Mouse (Mus musculus): ENCODE data around the gene Arf1. TPM values are rescaled to one million over a fixed set of nuclear protein-coding genes. Genes with fewer than 3 reads are reported as not detected.

Gene Arf1
- polyA plus RNA-seq, 1 experiment from 2014 or later = 739 TPM

GRCm38 (mm10) chr11:59230144-59230760, 2.2 kb upstream of the Arf1 start:
- no peak for ATAC-seq (ENCODE audit: low read depth)
- Histone ChIP-seq H3K4me3 (ENCODE audit: low read length) (no peak overlapping the region), H3K9me3 (ENCODE audit: control insufficient read depth, low read length) (no peaks in the 10 kb centered on the region), H3K9ac (ENCODE audit: low read length) (no peak overlapping the region), H3K36me3 (ENCODE audit: control insufficient read depth, insufficient read depth, low read length) (no peaks in the 10 kb centered on the region), H3K27me3 (ENCODE audit: control insufficient read depth, insufficient read depth, low read depth, low read length) (no peaks in the 10 kb centered on the region), H3K4me1 (replicated peaks; ENCODE audit: control insufficient read depth, insufficient read depth, low read length) (peaks cover 21% of the 10 kb centered on the region), H3K4me2 (ENCODE audit: low read depth, low read length) (no peak overlapping the region), H3K27ac (ENCODE audit: low read length) (no peak overlapping the region)
- WGBS = 9% methylated on average over 7 of the region's 7 CpGs

GRCm38 (mm10) chr11:59227604-59228121, 407 bp downstream of the Arf1 start:
- ATAC-seq (ENCODE audit: low read depth) = peak; percentile 85
- WGBS = under 1% methylated on average over 35 of the region's 51 CpGs
- Histone ChIP-seq H3K27me3 (ENCODE audit: control insufficient read depth, insufficient read depth, low read depth, low read length) (no peaks in the 10 kb centered on the region), H3K9me3 (ENCODE audit: control insufficient read depth, low read length) (no peaks in the 10 kb centered on the region), H3K4me3 (ENCODE audit: low read length) (peak overlapping the region; percentile 96), H3K4me2 (ENCODE audit: low read depth, low read length) (peak overlapping the region; percentile 81), H3K4me1 (replicated peaks; ENCODE audit: control insufficient read depth, insufficient read depth, low read length) (peaks cover 36% of the 10 kb centered on the region), H3K36me3 (ENCODE audit: control insufficient read depth, insufficient read depth, low read length) (no peaks in the 10 kb centered on the region), H3K9ac (ENCODE audit: low read length) (peak overlapping the region; percentile 99), H3K27ac (ENCODE audit: low read length) (peak overlapping the region; percentile 93)

- Histone ChIP-seq H3K4me3 (ENCODE audit: low read length) (peak overlapping the region; percentile 96), H3K27ac (ENCODE audit: low read length) (peak overlapping the region; percentile 93), H3K4me1 (replicated peaks; ENCODE audit: control insufficient read depth, insufficient read depth, low read length) (peaks cover 41% of the 10 kb centered on the region), H3K36me3 (ENCODE audit: control insufficient read depth, insufficient read depth, low read length) (no peaks in the 10 kb centered on the region), H3K27me3 (ENCODE audit: control insufficient read depth, insufficient read depth, low read depth, low read length) (no peaks in the 10 kb centered on the region), H3K9ac (ENCODE audit: low read length) (peak overlapping the region; percentile 99), H3K9me3 (ENCODE audit: control insufficient read depth, low read length) (no peaks in the 10 kb centered on the region), H3K4me2 (ENCODE audit: low read depth, low read length) (peak overlapping the region; percentile 81)
- 2% methylated on average over 21 of the region's 21 CpGs for WGBS
- no peak for ATAC-seq (ENCODE audit: low read depth)
Observed at GRCm38 (mm10) chr11:59226787-59227603, 1.1 kb downstream of the Arf1 start.

GRCm38 (mm10) chr11:59226251-59226650, 1.8 kb downstream of the Arf1 start:
- H3K4me2 ChIP-seq (ENCODE audit: low read depth, low read length) = peak overlapping the region; percentile 81
- peak overlapping the region; percentile 96 for H3K4me3 ChIP-seq (ENCODE audit: low read length)
- ATAC-seq (ENCODE audit: low read depth) = no peak
- no peaks in the 10 kb centered on the region for H3K36me3 ChIP-seq (ENCODE audit: control insufficient read depth, insufficient read depth, low read length)
- H3K9me3 ChIP-seq (ENCODE audit: control insufficient read depth, low read length) = no peaks in the 10 kb centered on the region
- no peaks in the 10 kb centered on the region for H3K27me3 ChIP-seq (ENCODE audit: control insufficient read depth, insufficient read depth, low read depth, low read length)
- H3K9ac ChIP-seq (ENCODE audit: low read length) = peak overlapping the region; percentile 99
- no peak overlapping the region for H3K27ac ChIP-seq (ENCODE audit: low read length)
- 24% methylated on average over 3 of the region's 3 CpGs for WGBS
- peaks cover 42% of the 10 kb centered on the region for H3K4me1 ChIP-seq (replicated peaks; ENCODE audit: control insufficient read depth, insufficient read depth, low read length)

- peak overlapping the region; percentile 81 for H3K4me2 ChIP-seq (ENCODE audit: low read depth, low read length)
- no peaks in the 10 kb centered on the region for H3K27me3 ChIP-seq (ENCODE audit: control insufficient read depth, insufficient read depth, low read depth, low read length)
- H3K9ac ChIP-seq (ENCODE audit: low read length) = peak overlapping the region; percentile 20; the same call in 1 of the 2 replicates
- peaks cover 44% of the 10 kb centered on the region for H3K4me1 ChIP-seq (replicated peaks; ENCODE audit: control insufficient read depth, insufficient read depth, low read length)
- H3K36me3 ChIP-seq (ENCODE audit: control insufficient read depth, insufficient read depth, low read length) = no peaks in the 10 kb centered on the region
- ATAC-seq (ENCODE audit: low read depth) = no peak
- H3K4me3 ChIP-seq (ENCODE audit: low read length) = no peak overlapping the region
- H3K9me3 ChIP-seq (ENCODE audit: control insufficient read depth, low read length) = no peaks in the 10 kb centered on the region
- no peak overlapping the region for H3K27ac ChIP-seq (ENCODE audit: low read length)
- WGBS = 43% methylated on average over 2 of the region's 2 CpGs
Observed at GRCm38 (mm10) chr11:59225167-59225566, 2.9 kb downstream of the Arf1 start.

- H3K36me3 ChIP-seq (ENCODE audit: control insufficient read depth, insufficient read depth, low read length) = no peaks in the 10 kb centered on the region
- no peak for ATAC-seq (ENCODE audit: low read depth)
- H3K9me3 ChIP-seq (ENCODE audit: control insufficient read depth, low read length) = no peaks in the 10 kb centered on the region
- H3K4me1 ChIP-seq (replicated peaks; ENCODE audit: control insufficient read depth, insufficient read depth, low read length) = peaks cover 48% of the 10 kb centered on the region
- H3K4me2 ChIP-seq (ENCODE audit: low read depth, low read length) = no peak overlapping the region
- H3K4me3 ChIP-seq (ENCODE audit: low read length) = no peak overlapping the region
- H3K27ac ChIP-seq (ENCODE audit: low read length) = no peak overlapping the region
- 33% methylated on average over 2 of the region's 2 CpGs for WGBS
- H3K27me3 ChIP-seq (ENCODE audit: control insufficient read depth, insufficient read depth, low read depth, low read length) = no peaks in the 10 kb centered on the region
- H3K9ac ChIP-seq (ENCODE audit: low read length) = no peak overlapping the region
Observed at GRCm38 (mm10) chr11:59224470-59224869, 3.6 kb downstream of the Arf1 start.

GRCm38 (mm10) chr11:59224025-59224424, 4.0 kb downstream of the Arf1 start:
- Histone ChIP-seq H3K4me3 (ENCODE audit: low read length) (no peak overlapping the region), H3K27ac (ENCODE audit: low read length) (no peak overlapping the region), H3K4me1 (replicated peaks; ENCODE audit: control insufficient read depth, insufficient read depth, low read length) (peaks cover 50% of the 10 kb centered on the region), H3K36me3 (ENCODE audit: control insufficient read depth, insufficient read depth, low read length) (0 out of 2 replicates have a peak, but pooled peaks cover 1% of the 10 kb centered on the region), H3K9me3 (ENCODE audit: control insufficient read depth, low read length) (no peaks in the 10 kb centered on the region), H3K27me3 (ENCODE audit: control insufficient read depth, insufficient read depth, low read depth, low read length) (no peaks in the 10 kb centered on the region), H3K4me2 (ENCODE audit: low read depth, low read length) (no peak overlapping the region), H3K9ac (ENCODE audit: low read length) (no peak overlapping the region)
- no peak for ATAC-seq (ENCODE audit: low read depth)
- 69% methylated on average over 3 of the region's 3 CpGs for WGBS

- no peaks in the 10 kb centered on the region for H3K9me3 ChIP-seq (ENCODE audit: control insufficient read depth, low read length)
- no peak overlapping the region for H3K9ac ChIP-seq (ENCODE audit: low read length)
- H3K4me1 ChIP-seq (replicated peaks; ENCODE audit: control insufficient read depth, insufficient read depth, low read length) = peaks cover 63% of the 10 kb centered on the region
- 79% methylated on average over 4 of the region's 4 CpGs for WGBS
- H3K27ac ChIP-seq (ENCODE audit: low read length) = no peak overlapping the region
- H3K4me3 ChIP-seq (ENCODE audit: low read length) = no peak overlapping the region
- no peak overlapping the region for H3K4me2 ChIP-seq (ENCODE audit: low read depth, low read length)
- H3K27me3 ChIP-seq (ENCODE audit: control insufficient read depth, insufficient read depth, low read depth, low read length) = no peaks in the 10 kb centered on the region
- no peak for ATAC-seq (ENCODE audit: low read depth)
- peaks cover 4% of the 10 kb centered on the region; the same call in 1 of the 2 replicates for H3K36me3 ChIP-seq (ENCODE audit: control insufficient read depth, insufficient read depth, low read length)
Observed at GRCm38 (mm10) chr11:59222306-59222705, 5.8 kb downstream of the Arf1 start.

- Histone ChIP-seq H3K27ac (ENCODE audit: low read length) (no peak overlapping the region), H3K4me3 (ENCODE audit: low read length) (no peak overlapping the region), H3K4me2 (ENCODE audit: low read depth, low read length) (no peak overlapping the region), H3K9ac (ENCODE audit: low read length) (no peak overlapping the region), H3K9me3 (ENCODE audit: control insufficient read depth, low read length) (no peaks in the 10 kb centered on the region), H3K36me3 (ENCODE audit: control insufficient read depth, insufficient read depth, low read length) (peaks cover 4% of the 10 kb centered on the region; the same call in 1 of the 2 replicates), H3K4me1 (replicated peaks; ENCODE audit: control insufficient read depth, insufficient read depth, low read length) (peaks cover 65% of the 10 kb centered on the region), H3K27me3 (ENCODE audit: control insufficient read depth, insufficient read depth, low read depth, low read length) (no peaks in the 10 kb centered on the region)
- ATAC-seq (ENCODE audit: low read depth) = no peak
Observed at GRCm38 (mm10) chr11:59221604-59222003, 6.5 kb downstream of the Arf1 start.

Data from lung, embryonic 16.5 days (tissue).